Mouse (Mus musculus) midbrain, embryonic 15.5 days (tissue): ENCODE measurements around the gene Il21r. TPM values are rescaled to one million over a fixed set of nuclear protein-coding genes. Genes with fewer than 3 reads are reported as not detected.

ENCODE experiments used
- ATAC-seq: fragments of 200-750 bp; cut with Nextera tagmentation; replicated peaks from 2 replicates; pipeline ENCODE4 v1.8.0; 2017; ENCODE audit warnings: moderate TSS enrichment
- H3K27ac ChIP-seq: fragments of 300-500 bp; sonication (generic); 2 replicates; pipeline ENCODE4 v1.5.1; 2015; ENCODE audit warnings: mild to moderate bottlenecking, inconsistent platforms
- H3K27me3 ChIP-seq: fragments of 300-500 bp; sonication (generic); replicated peaks from 2 replicates; pipeline ENCODE4 v1.6.1; 2015; ENCODE audit warnings: inconsistent platforms
- H3K36me3 ChIP-seq: fragments of 300-500 bp; sonication (generic); replicated peaks from 2 replicates; pipeline ENCODE4 v1.6.1; 2015; ENCODE audit warnings: inconsistent platforms
- H3K4me1 ChIP-seq: fragments of 300-500 bp; sonication (generic); 2 replicates; pipeline ENCODE4 v1.6.1; 2015; ENCODE audit warnings: inconsistent platforms
- H3K4me2 ChIP-seq: fragments of 300-500 bp; sonication (generic); 2 replicates; pipeline ENCODE4 v1.6.1; 2015; ENCODE audit warnings: inconsistent platforms, mild to moderate bottlenecking, moderate library complexity
- H3K4me3 ChIP-seq: fragments of 300-500 bp; sonication (generic); 2 replicates; pipeline ENCODE4 v1.5.1; 2015; ENCODE audit warnings: mild to moderate bottlenecking, inconsistent platforms
- H3K9ac ChIP-seq: fragments of 300-500 bp; sonication (generic); 2 replicates; pipeline ENCODE4 v1.6.1; 2015; ENCODE audit warnings: mild to moderate bottlenecking, inconsistent platforms
- H3K9me3 ChIP-seq: fragments of 300-500 bp; sonication (generic); 2 replicates; pipeline ENCODE4 v1.6.1; 2016; ENCODE audit warnings: inconsistent platforms
- WGBS: fragments of 180-500 bp; shearing (Covaris S2); methylation state at CpG from one replicate; pipeline ENCODE4 v1.1.7; 2015; ENCODE audit warnings: mixed read lengths; 5-methylcytosine and 5-hydroxymethylcytosine counted together
- polyA plus RNA-seq: library from polyadenylated mRNA; unstranded; fragments of >200 nt; fragmentation: Nextera tagmentation; extraction: Ambion mirVana; gene quantifications from 2 replicates; pipeline ENCODE4 v1.2.1, GENCODE M21; 2015

Il21r gene
- polyA plus RNA-seq, 1 experiment from 2014 or later, result 0.39 TPM

DNA sequence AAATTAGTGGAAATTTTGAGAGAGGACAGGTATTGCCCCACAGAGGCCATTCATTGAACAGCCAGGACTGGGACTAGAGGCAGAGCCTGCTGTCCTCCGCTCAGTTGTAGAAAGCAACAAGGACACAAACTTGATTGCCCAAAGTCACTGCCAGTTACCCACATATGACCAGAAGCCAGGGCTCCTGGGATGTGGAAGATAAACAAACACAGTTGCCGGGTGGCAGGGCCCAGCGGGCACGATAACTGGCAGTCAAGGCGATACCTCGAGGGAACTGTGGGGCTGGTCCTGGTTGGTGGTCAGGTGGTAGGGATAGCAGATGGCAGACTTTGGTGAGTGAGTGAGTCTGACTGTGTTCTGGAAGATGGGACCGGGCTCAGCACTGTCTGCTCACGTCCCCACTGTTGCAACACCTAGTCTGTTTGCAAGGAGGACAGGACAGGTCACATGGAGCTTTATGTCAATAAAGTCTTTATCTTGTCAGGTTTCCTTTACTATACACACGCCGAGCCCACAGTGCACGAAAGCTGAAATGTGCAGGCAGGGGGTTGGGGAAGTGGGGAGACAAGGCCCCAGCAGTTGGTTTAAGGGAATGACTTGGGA is 25.6 kb upstream of the Il21r start:
- 82% methylated on average over 11 of the region's 11 CpGs for WGBS
- Histone ChIP-seq H3K9me3 (no peaks in the 10 kb centered on the region), H3K4me1 (peaks cover 8% of the 10 kb centered on the region; the same call in 1 of the 2 replicates), H3K27ac (no peak overlapping the region), H3K4me2 (no peak overlapping the region), H3K36me3 (no peaks in the 10 kb centered on the region), H3K4me3 (no peak overlapping the region), H3K27me3 (no peaks in the 10 kb centered on the region), H3K9ac (no peak overlapping the region)
- no peak for ATAC-seq

DNA sequence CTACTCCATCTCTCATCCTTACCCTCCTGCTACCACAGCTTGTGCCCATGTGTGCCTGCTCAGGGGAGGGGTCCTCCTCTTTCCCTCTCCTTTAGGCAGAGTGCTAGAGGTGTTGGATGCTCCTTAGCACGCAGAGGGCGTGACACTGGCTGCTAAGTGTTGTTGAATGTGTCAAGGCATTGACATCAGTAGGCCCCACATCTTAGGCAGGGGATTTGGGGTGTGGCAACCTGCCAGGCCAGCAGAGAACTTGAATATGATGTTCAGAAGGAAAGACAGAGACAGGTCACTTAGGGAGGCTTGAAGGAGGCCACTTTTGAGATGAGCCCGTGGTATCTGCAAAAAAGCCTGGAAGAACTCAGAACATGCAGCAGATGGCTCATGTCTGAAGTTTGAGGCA is 25.1 kb upstream of the Il21r start:
- Histone ChIP-seq H3K27ac (no peak overlapping the region), H3K4me2 (no peak overlapping the region), H3K4me1 (peaks cover 8% of the 10 kb centered on the region; the same call in 1 of the 2 replicates), H3K9ac (no peak overlapping the region), H3K4me3 (no peak overlapping the region), H3K36me3 (no peaks in the 10 kb centered on the region), H3K27me3 (no peaks in the 10 kb centered on the region), H3K9me3 (no peaks in the 10 kb centered on the region)
- no peak for ATAC-seq
- 84% methylated on average over 3 of the region's 3 CpGs for WGBS

DNA sequence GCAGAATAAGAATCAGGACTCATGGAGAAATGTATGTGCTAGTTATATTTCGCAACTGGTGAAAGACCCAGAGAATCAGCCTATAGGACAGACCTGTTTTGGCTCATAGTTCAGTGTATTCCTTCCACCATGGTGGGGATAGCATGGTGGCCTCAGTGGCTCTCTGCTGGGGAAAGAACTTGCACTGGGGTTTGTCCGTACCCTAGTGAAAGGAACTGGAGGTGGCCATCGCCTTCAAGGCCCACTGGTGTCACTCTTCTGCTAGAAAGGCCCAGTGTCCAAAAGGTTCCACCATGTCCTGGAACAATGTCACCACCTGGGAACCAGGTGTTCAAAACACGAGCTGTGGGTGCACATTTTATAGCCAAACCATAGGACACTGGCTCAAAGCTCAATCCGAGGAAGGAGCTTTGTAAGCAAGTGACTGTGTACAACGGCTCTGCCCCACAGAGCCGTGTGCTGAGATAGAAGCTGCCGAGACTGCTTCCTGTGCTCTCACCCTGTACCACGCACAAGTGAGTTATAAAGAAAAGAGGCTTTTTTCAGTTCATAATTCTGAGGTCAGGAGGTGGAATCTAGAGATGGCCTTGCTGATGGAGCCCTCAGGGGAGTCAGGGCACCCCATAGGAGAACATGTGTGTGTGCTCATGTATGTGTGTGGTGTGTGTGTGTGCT is 23.5 kb upstream of the Il21r start:
- Histone ChIP-seq H3K4me2 (no peak overlapping the region), H3K27ac (no peak overlapping the region), H3K27me3 (no peaks in the 10 kb centered on the region), H3K4me3 (no peak overlapping the region), H3K9me3 (no peaks in the 10 kb centered on the region), H3K36me3 (no peaks in the 10 kb centered on the region), H3K4me1 (peaks cover 8% of the 10 kb centered on the region; the same call in 1 of the 2 replicates), H3K9ac (no peak overlapping the region)
- WGBS, result 88% methylated on average over 9 of the region's 9 CpGs
- ATAC-seq, result no peak

DNA sequence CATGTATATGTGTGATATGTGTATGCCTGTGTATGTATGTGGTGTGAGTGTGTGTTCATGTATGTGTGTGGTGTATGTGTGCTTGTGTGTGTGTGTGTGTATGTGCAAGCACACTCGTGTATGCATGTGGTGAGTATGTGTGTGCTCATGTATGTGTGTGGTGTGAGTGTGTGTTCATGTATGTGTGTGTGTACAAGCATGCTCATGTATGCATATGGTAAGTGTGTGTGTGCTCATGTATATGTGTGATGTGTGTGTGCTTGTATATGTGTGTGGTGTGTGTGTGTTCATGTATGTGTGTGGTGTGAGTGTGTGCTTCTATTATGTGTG is 23.0 kb upstream of the Il21r start:
- 88% methylated on average over 1 of the region's 1 CpGs for WGBS
- Histone ChIP-seq H3K9me3 (no peaks in the 10 kb centered on the region), H3K4me2 (no peak overlapping the region), H3K4me1 (peaks cover 8% of the 10 kb centered on the region; the same call in 1 of the 2 replicates), H3K9ac (no peak overlapping the region), H3K4me3 (no peak overlapping the region), H3K27ac (no peak overlapping the region), H3K27me3 (no peaks in the 10 kb centered on the region), H3K36me3 (no peaks in the 10 kb centered on the region)
- ATAC-seq, result no peak

DNA sequence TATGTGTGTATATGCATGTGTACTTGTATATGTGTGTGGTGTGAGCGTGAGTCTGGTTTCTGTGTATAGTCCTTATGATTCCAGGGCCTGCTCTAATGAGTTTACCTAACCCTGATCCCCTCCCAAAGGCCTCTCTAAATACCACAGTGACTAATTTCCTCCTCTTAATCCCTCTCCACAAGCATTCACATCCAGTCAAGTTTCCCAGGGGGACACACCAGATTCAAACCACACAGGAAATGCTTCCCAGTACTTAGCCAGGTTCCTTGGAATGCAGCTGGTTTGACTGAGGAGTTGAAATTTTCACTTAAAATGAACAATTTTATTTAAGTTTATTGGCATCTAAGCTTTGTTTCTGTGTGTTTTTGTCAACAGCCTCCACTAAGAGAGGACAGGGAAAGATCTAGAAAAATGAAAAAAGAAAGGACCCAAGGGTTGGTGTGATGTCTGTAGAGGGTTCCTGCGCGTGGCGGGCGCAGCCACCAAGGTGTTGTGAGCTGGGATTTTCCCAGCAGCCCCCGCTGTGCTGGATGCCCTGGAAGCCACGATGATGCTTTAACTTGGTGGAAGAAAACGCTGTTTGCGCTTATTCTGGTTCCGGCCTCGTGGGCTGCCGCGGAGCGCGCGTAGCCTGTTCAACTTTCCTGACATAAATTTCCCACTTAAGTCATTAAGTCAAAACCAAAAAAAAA is 22.5 kb upstream of the Il21r start:
- H3K9ac ChIP-seq, result peak overlapping the region; percentile 39
- peak; percentile 40; the same call in 1 of the 2 replicates for ATAC-seq
- no peaks in the 10 kb centered on the region for H3K27me3 ChIP-seq
- H3K4me3 ChIP-seq, result peak overlapping the region; percentile 42
- H3K4me2 ChIP-seq, result peak overlapping the region; percentile 91
- H3K4me1 ChIP-seq, result peaks cover 8% of the 10 kb centered on the region; the same call in 1 of the 2 replicates
- no peaks in the 10 kb centered on the region for H3K9me3 ChIP-seq
- WGBS, result 7% methylated on average over 16 of the region's 16 CpGs
- H3K36me3 ChIP-seq, result no peaks in the 10 kb centered on the region
- H3K27ac ChIP-seq, result no peak overlapping the region

DNA sequence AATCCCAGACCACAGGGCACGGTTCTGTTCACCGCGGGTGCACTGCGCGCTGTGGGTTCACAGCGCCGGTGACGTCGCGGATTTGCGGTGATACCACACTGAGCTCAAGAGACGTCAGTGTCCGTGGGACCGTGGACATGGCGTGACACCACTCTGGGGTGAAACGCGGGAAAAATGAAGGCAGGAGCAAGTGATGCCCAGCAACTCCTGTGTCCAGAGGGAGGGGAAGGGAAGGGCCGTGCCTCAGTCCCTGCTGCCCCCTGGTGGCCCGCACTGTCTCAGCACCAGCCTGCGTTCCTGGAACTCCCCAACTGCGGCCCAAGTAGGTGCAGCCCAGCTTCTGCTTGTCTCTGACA is 21.9 kb upstream of the Il21r start:
- H3K27ac ChIP-seq, result no peak overlapping the region
- peak overlapping the region; percentile 39 for H3K9ac ChIP-seq
- no peaks in the 10 kb centered on the region for H3K27me3 ChIP-seq
- WGBS, result 2% methylated on average over 21 of the region's 21 CpGs
- peak overlapping the region; percentile 91 for H3K4me2 ChIP-seq
- H3K4me1 ChIP-seq, result peaks cover 8% of the 10 kb centered on the region; the same call in 1 of the 2 replicates
- ATAC-seq, result peak; percentile 87
- H3K36me3 ChIP-seq, result no peaks in the 10 kb centered on the region
- H3K4me3 ChIP-seq, result peak overlapping the region; percentile 42
- no peaks in the 10 kb centered on the region for H3K9me3 ChIP-seq

DNA sequence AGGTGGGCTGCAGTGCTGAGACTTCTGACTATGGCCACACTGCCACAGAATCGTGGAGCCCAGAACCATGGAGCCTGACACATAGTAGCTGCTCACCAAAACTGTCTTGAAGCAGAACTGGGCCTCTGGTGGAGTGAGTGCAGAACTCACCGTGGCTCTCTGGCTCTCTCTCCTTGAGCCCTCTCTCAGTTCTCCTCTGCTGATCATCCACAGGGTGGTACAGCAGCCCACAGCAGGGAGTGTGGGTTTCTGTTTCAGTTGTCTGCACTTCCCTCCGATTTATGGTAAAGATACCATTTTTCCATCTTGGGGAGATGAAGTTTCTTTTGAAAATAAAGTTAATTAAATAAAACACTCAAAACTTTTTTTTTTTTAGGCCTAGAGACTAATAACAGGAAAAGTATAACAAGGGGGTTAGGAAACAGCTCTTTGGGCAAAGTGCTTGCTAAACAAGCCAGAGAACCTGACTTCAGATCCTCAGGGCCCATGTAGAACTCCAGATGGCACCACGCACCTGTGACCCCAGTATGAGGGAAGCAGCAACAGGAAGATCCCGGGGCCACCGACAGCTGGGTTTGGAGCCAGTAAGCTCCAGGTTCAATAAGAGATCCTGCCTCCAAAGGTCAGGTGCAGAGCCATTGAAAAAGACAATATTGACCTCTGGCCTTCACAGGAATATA is 19.8 kb upstream of the Il21r start:
- H3K27ac ChIP-seq, result no peak overlapping the region
- H3K27me3 ChIP-seq, result no peaks in the 10 kb centered on the region
- no peaks in the 10 kb centered on the region for H3K36me3 ChIP-seq
- no peaks in the 10 kb centered on the region for H3K9me3 ChIP-seq
- H3K9ac ChIP-seq, result no peak overlapping the region
- no peak overlapping the region for H3K4me3 ChIP-seq
- H3K4me2 ChIP-seq, result no peak overlapping the region
- H3K4me1 ChIP-seq, result peaks cover 8% of the 10 kb centered on the region; the same call in 1 of the 2 replicates
- ATAC-seq, result no peak
- WGBS, result 75% methylated on average over 6 of the region's 6 CpGs

DNA sequence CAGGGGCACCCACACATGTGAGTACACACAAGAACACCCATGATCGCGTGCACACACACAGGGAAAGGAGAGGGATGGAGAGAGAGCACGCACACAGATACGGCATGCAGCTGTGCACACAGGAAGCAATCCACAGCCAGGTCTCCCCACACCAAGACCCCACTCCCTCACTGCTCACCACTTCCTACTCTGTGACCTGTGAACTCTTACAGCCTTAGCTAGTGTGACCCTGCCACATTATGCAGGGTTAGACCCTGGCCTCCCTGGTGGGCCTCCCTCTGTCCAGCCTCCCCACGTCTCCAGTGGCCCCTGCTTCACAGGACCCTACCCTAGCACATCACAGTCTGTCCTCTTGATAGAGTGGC is 19.2 kb upstream of the Il21r start:
- H3K4me2 ChIP-seq, result no peak overlapping the region
- no peaks in the 10 kb centered on the region for H3K9me3 ChIP-seq
- H3K27me3 ChIP-seq, result no peaks in the 10 kb centered on the region
- 85% methylated on average over 5 of the region's 5 CpGs for WGBS
- H3K27ac ChIP-seq, result no peak overlapping the region
- no peaks in the 10 kb centered on the region for H3K36me3 ChIP-seq
- peaks cover 8% of the 10 kb centered on the region; the same call in 1 of the 2 replicates for H3K4me1 ChIP-seq
- ATAC-seq, result no peak
- H3K4me3 ChIP-seq, result no peak overlapping the region
- H3K9ac ChIP-seq, result no peak overlapping the region

DNA sequence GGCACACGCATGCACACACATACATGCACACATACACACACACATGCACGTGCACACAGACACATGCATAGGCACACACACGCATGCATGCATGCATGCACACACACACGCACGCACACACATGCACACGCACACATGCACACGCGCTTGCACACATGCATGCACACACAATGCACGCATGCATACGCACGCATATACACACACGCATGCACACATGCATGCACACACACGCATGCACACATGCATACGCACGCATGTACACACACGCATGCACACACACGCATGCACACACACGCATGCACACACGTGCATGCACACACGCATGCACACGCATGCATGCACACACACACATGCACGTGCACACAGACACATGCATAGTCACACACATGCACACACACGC is 16.9 kb upstream of the Il21r start:
- Histone ChIP-seq H3K27me3 (no peaks in the 10 kb centered on the region), H3K4me1 (no peaks in the 10 kb centered on the region), H3K4me3 (no peak overlapping the region), H3K4me2 (no peak overlapping the region), H3K9ac (no peak overlapping the region), H3K36me3 (no peaks in the 10 kb centered on the region), H3K9me3 (no peaks in the 10 kb centered on the region), H3K27ac (no peak overlapping the region)
- WGBS, result 98% methylated on average over 23 of the region's 23 CpGs
- ATAC-seq, result no peak

DNA sequence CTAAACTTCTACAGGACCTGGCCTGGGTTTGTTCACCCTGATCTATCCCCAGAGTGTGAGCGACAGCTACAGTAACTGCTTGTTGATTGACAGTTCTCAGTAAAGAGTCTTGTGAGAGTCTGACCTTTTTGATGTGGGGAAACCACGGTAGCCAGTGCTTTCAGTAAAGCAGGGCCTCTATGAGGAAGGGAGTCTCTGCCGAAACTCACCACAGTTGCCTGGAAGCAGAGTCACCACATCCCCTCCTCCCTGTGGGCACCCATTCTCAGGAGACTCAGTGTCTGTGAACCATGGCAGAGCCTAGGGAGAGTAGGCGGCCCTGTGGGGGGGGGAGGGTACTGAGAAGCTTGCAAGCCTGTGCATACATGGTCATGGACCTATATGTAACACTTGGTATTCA is 14.5 kb upstream of the Il21r start:
- ATAC-seq, result no peak
- H3K4me3 ChIP-seq, result no peak overlapping the region
- no peaks in the 10 kb centered on the region for H3K27me3 ChIP-seq
- WGBS, result 88% methylated on average over 4 of the region's 4 CpGs
- H3K9me3 ChIP-seq, result no peaks in the 10 kb centered on the region
- no peaks in the 10 kb centered on the region for H3K36me3 ChIP-seq
- H3K27ac ChIP-seq, result no peak overlapping the region
- H3K4me2 ChIP-seq, result no peak overlapping the region
- H3K4me1 ChIP-seq, result no peaks in the 10 kb centered on the region
- H3K9ac ChIP-seq, result no peak overlapping the region

DNA sequence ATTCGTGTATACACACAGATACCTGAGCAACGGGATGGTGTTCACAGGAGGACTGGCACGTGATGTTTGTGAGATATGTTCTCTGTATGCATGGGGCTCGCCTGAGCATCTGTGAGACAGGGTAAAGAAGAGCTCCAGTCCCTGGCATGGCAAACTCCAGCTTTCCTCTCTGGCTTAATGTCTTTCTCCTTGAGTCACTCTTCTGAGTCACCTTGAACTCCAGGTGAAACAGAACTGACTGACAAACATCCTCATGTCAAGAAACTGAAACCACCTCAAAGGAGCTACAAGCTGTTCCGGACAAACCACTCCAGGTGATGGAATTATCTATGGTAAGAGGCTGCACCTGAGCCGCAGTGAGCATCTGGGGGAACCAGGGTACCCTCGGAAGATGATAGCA is 13.3 kb upstream of the Il21r start:
- H3K4me3 ChIP-seq, result no peak overlapping the region
- no peaks in the 10 kb centered on the region for H3K9me3 ChIP-seq
- H3K27ac ChIP-seq, result no peak overlapping the region
- no peak overlapping the region for H3K9ac ChIP-seq
- no peaks in the 10 kb centered on the region for H3K4me1 ChIP-seq
- no peak for ATAC-seq
- no peaks in the 10 kb centered on the region for H3K27me3 ChIP-seq
- 88% methylated on average over 7 of the region's 7 CpGs for WGBS
- H3K36me3 ChIP-seq, result no peaks in the 10 kb centered on the region
- no peak overlapping the region for H3K4me2 ChIP-seq

DNA sequence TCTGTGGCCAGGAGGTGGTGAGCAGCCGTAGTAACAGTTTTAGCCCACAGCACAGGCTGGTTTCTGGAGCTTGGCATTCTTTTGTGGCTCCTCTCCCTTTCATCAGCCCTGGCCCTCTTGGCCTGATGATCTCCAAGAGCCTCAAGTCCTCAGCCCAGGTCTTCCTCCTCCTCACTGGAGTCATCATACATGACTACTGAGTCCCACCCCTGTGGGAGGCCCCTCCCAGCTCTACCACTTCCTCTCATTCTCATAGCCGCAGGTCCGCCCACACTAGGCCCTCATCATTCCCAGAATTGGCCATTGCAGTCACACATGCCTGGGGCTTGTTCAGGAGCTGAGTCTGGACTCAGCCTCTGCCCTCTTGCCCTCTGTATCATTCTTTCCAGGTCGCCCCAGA is 9.4 kb upstream of the Il21r start:
- Histone ChIP-seq H3K4me1 (no peaks in the 10 kb centered on the region), H3K27me3 (no peaks in the 10 kb centered on the region), H3K4me3 (no peak overlapping the region), H3K9me3 (no peaks in the 10 kb centered on the region), H3K9ac (no peak overlapping the region), H3K36me3 (no peaks in the 10 kb centered on the region), H3K27ac (no peak overlapping the region), H3K4me2 (no peak overlapping the region)
- ATAC-seq, result no peak
- 91% methylated on average over 4 of the region's 4 CpGs for WGBS
